Mouse (Mus musculus) heart, embryonic 10.5 days (tissue): ENCODE results near the gene Soga3. TPM values are rescaled to one million over a fixed set of nuclear protein-coding genes. Genes with fewer than 3 reads are reported as not detected.

ENCODE experiments used
- DNase-seq: peaks from one replicate; pipeline ENCODE4 v3.0.0-alpha.2; 2017; ENCODE audit warnings: low spot score
- H3K27ac ChIP-seq: fragments of 300-500 bp; sonication (generic); 2 replicates; pipeline ENCODE4 v1.5.1; 2016; ENCODE audit warnings: mild to moderate bottlenecking
- H3K27me3 ChIP-seq: fragments of 300-500 bp; sonication (generic); 2 replicates; pipeline ENCODE4 v1.6.1; 2016; ENCODE audit warnings: mild to moderate bottlenecking; ENCODE audit not compliant: poor library complexity, insufficient read depth, severe bottlenecking
- H3K36me3 ChIP-seq: fragments of 300-500 bp; sonication (generic); 2 replicates; pipeline ENCODE4 v1.6.1; 2016; ENCODE audit warnings: mild to moderate bottlenecking, moderate library complexity
- H3K4me1 ChIP-seq: fragments of 300-500 bp; sonication (generic); 2 replicates; pipeline ENCODE4 v1.6.1; 2016; ENCODE audit warnings: mild to moderate bottlenecking
- H3K4me3 ChIP-seq: fragments of 300-500 bp; sonication (generic); 2 replicates; pipeline ENCODE4 v1.5.1; 2016; ENCODE audit warnings: mild to moderate bottlenecking, moderate library complexity
- H3K9me3 ChIP-seq: fragments of 300-500 bp; sonication (generic); 2 replicates; pipeline ENCODE4 v1.6.1; 2016; ENCODE audit warnings: mild to moderate bottlenecking, moderate library complexity
- WGBS: fragments of 180-500 bp; shearing (Covaris S2); methylation state at CpG from one replicate; pipeline ENCODE4 v1.1.7; 2016; 5-methylcytosine and 5-hydroxymethylcytosine counted together
- polyA plus RNA-seq: library from polyadenylated mRNA; unstranded; fragments of >200 nt; fragmentation: Nextera tagmentation; extraction: Ambion mirVana; gene quantifications from 2 replicates; pipeline ENCODE4 v1.2.1, GENCODE M21; 2016

The Soga3 gene
- polyA plus RNA-seq, 1 experiment from 2014 or later: 0.82 TPM

DNA sequence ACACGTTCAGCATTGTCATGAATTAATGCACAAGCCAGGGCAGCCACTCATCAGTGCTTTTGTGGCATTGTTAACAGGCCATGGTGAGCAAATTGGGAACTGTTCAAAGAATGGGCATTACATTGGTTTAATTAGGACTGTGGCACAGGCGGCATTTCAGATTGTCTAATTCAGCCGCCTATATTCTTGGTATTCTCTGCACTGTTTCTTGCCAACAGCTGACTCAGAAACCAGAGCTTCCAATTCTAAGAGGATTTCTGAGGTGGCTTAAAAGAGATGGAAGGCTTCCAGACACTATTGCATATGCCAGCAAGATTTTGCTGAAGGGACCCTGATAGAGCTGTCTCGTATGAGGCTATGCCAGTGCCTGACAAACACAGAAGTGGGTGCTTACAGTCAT lies 33.2 kb downstream of the Soga3 start:
- no peaks in the 10 kb centered on the region for H3K27me3 ChIP-seq
- no peaks in the 10 kb centered on the region for H3K36me3 ChIP-seq
- WGBS: 85% methylated on average over 4 of the region's 4 CpGs
- no peak overlapping the region for H3K27ac ChIP-seq
- no peaks in the 10 kb centered on the region for H3K9me3 ChIP-seq
- DNase-seq: no peak
- H3K4me1 ChIP-seq: no peaks in the 10 kb centered on the region
- H3K4me3 ChIP-seq: no peak overlapping the region

DNA sequence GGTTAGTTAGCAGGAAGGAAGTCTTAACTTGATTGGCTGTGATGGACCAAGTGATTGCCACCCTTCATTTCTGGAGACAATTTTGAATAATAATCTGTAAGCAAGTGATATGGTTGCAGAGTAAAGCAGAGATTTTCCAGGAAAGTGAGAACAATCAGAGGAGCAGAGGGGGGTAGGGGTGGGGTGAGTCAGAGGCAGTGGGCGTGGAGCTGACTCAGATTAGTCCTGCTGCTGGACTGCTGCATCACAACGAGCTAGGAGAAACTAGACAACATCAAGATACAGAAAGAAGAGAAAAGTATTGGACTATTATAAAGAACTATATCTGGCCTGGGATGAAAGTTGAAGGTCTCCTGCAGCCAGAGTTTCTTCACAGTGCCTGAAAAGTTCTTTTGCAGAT lies 34.4 kb downstream of the Soga3 start:
- WGBS: 38% methylated on average over 2 of the region's 2 CpGs
- DNase-seq: no peak
- H3K9me3 ChIP-seq: no peaks in the 10 kb centered on the region

DNA sequence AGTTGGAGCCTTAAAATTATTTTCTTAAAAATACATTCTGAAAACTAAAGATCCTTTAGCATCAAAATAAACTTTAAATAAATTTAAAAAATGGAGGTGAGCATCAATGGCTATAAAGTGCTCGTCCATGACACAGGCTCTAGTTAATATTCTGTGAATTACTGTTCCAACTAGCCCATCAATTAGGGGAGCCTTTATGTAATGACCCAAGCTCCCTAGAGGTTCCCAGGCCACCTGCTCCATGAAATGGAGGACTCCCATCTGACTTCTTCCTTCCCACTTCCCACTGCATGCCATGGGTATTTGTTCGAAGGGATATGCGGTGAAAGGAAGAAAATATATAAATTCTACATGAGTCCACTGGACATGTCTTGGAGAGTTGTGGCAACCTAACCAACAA lies 36.6 kb downstream of the Soga3 start:
- Histone ChIP-seq H3K27me3 (no peaks in the 10 kb centered on the region), H3K4me3 (no peak overlapping the region), H3K36me3 (no peaks in the 10 kb centered on the region), H3K9me3 (no peaks in the 10 kb centered on the region), H3K4me1 (no peaks in the 10 kb centered on the region), H3K27ac (no peak overlapping the region)
- WGBS: 84% methylated on average over 3 of the region's 3 CpGs
- DNase-seq: no peak

More for the DNA sequence above, 34.4 kb downstream of the Soga3 start:
- H3K4me1 ChIP-seq: no peaks in the 10 kb centered on the region
- H3K27me3 ChIP-seq: no peaks in the 10 kb centered on the region
- no peaks in the 10 kb centered on the region for H3K36me3 ChIP-seq
- no peak overlapping the region for H3K4me3 ChIP-seq
- H3K27ac ChIP-seq: no peak overlapping the region

DNA sequence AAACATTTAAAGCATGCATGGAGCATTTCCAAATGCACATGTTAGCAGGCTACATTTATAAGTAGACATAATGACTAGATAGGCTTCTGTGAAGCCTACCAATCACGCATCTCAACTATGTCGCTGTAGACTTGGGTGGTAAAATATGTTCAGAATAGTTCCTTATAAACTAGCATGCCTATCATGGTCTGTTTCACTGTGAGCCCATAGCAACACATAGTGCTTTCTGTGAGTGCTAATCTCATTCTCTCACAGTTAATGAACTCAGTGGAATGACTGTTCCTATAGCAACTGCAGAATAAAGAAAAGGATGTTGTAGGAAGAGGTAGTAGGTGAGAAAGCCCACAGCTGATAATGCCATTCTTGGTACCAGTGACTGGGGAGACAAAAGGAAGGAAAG lies 37.4 kb downstream of the Soga3 start:
- Histone ChIP-seq H3K4me1 (no peaks in the 10 kb centered on the region), H3K9me3 (no peaks in the 10 kb centered on the region), H3K36me3 (no peaks in the 10 kb centered on the region), H3K27me3 (no peaks in the 10 kb centered on the region), H3K27ac (no peak overlapping the region), H3K4me3 (no peak overlapping the region)
- DNase-seq: no peak
- WGBS: 85% methylated on average over 2 of the region's 2 CpGs

DNA sequence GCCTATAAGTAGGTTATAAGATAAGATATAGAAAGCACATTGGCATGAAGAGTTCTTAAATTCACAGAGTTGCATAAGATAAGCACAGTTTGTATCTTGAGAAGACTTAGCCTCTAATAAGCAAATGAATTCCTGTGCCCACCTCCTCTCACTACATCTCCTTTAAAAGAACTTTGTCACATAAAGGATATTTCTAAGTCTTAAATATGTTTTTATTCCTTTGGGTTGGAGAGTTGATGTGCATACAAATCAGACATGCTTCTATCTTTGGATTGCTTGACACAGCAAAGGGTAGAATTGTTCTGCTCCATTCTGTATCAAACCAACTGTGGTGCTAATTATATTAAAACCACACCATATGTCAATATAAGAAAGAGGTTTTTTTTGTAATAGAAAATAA lies 50.1 kb downstream of the Soga3 start:
- H3K4me1 ChIP-seq: no peaks in the 10 kb centered on the region
- no peak for DNase-seq
- H3K9me3 ChIP-seq: peaks cover 4% of the 10 kb centered on the region; the same call in 1 of the 2 replicates
- no peaks in the 10 kb centered on the region for H3K27me3 ChIP-seq
- H3K27ac ChIP-seq: no peak overlapping the region
- H3K36me3 ChIP-seq: no peaks in the 10 kb centered on the region
- no peak overlapping the region for H3K4me3 ChIP-seq

DNA sequence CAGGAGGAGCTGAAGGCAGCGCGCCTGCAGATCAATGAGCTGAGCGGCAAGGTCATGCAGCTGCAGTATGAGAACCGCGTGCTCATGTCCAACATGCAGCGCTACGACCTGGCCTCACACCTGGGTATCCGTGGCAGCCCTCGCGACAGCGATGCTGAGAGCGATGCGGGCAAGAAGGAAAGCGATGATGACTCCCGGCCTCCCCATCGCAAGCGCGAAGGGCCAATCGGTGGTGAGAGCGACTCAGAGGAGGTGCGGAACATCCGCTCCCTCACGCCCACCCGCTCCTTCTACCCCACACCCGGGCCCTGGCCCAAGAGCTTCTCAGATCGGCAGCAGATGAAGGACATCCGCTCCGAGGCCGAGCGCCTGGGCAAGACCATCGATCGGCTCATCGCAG lies 53.2 kb downstream of the Soga3 start:
- Histone ChIP-seq H3K27ac (no peak overlapping the region), H3K4me1 (no peaks in the 10 kb centered on the region), H3K9me3 (peaks cover 4% of the 10 kb centered on the region; the same call in 1 of the 2 replicates), H3K36me3 (no peaks in the 10 kb centered on the region), H3K27me3 (no peaks in the 10 kb centered on the region), H3K4me3 (no peak overlapping the region)
- 91% methylated on average over 33 of the region's 33 CpGs for WGBS
- DNase-seq: no peak

DNA sequence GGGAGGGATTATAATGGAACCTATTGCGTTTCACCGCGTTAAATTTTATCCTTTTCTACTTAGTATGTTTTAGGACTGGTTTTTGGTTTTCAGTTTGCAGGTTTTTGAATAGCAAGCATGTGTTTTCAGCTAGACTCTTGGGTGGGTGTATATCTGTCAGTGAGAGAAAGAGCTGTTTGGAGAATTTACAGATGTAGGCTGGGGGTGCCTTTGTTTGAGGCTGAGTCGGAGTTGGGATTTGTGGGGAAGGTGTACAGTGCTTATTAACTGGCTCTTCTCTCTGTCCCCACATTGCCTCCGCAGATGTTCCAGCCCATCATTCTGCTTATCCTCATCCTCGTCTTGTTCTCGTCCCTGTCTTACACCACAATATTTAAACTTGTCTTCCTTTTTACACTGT lies 55.0 kb downstream of the Soga3 start, which contains the start of gene Gm49353:
Gene Gm49353, plus strand, starts transcription at position 313 of the 400 bp plus-strand sequence.
- 87% methylated on average over 7 of the region's 7 CpGs for WGBS
- peaks cover 4% of the 10 kb centered on the region; the same call in 1 of the 2 replicates for H3K9me3 ChIP-seq

DNA sequence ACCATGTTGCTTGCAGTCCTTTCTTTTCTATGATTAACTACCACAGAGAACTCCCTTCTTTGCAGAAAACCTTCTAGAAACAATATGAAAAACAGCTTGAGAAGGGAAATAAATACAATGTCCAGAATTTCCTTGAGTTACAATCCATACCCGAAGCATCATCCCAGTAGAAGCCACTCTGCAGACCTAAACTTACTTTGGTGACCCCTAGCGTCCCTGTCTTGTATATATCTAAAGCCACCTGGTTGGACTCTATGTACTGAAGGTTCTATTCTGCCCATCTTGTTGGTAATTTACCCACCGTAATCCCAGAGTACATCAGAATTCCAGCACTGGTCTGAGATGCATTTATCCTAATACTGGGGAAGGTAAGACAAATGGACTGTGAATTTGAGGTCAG lies 56.2 kb downstream of the Soga3 start:
- WGBS: 67% methylated on average over 3 of the region's 3 CpGs
- DNase-seq: no peak
- H3K4me3 ChIP-seq: no peak overlapping the region
- no peaks in the 10 kb centered on the region for H3K36me3 ChIP-seq
- H3K27ac ChIP-seq: no peak overlapping the region
- H3K4me1 ChIP-seq: no peaks in the 10 kb centered on the region
- peaks cover 4% of the 10 kb centered on the region; the same call in 1 of the 2 replicates for H3K9me3 ChIP-seq
- no peaks in the 10 kb centered on the region for H3K27me3 ChIP-seq

More for the DNA sequence above, 55.0 kb downstream of the Soga3 start, which contains the start of gene Gm49353:
- H3K4me3 ChIP-seq: no peak within 1 kb of the TSS
- H3K27me3 ChIP-seq: no peaks in the 10 kb centered on the region
- no peaks in the 10 kb centered on the region for H3K36me3 ChIP-seq
- no peaks in the 10 kb centered on the region for H3K4me1 ChIP-seq
- DNase-seq: no peak
- H3K27ac ChIP-seq: no peak within 1 kb of the TSS

DNA sequence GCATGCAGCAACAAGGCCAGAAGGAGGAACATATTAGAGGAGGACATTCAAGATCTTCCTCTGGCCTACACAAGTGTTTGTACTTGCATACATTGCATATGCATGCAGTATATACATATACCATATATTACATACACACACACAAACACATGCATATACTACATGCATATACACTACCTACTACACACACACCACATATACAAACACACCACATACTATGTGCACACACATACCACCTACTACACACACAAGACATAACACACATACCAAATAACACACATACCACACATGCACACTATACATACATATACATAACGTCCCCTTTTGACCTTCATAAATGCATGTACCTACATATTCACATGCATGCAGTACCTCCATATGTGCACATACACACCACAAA lies 57.0 kb downstream of the Soga3 start:
- Histone ChIP-seq H3K9me3 (peaks cover 4% of the 10 kb centered on the region; the same call in 1 of the 2 replicates), H3K36me3 (no peaks in the 10 kb centered on the region), H3K27ac (no peak overlapping the region), H3K4me1 (no peaks in the 10 kb centered on the region), H3K4me3 (no peak overlapping the region), H3K27me3 (no peaks in the 10 kb centered on the region)
- 76% methylated on average over 1 of the region's 1 CpGs for WGBS
- DNase-seq: no peak

DNA sequence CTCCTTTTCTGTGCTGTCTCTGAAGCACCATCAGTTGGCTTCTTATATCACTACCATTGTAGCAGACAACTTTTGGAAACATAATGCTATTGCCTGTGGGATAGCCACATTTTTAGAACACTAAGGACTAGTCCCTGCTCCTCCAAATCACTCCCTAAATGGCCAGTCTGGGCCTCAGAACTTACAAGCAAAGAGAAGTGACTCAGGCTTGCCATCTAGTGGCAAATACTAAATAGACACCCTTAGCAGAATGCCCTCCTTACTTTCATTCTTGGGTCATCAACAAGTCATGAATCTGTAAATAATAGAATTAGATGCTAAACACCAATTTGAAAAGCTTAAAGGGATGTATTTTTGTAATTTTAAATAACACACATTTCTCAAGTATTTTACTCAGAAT lies 63.1 kb downstream of the Soga3 start:
- DNase-seq: no peak
- H3K27ac ChIP-seq: no peak overlapping the region
- H3K4me3 ChIP-seq: no peak overlapping the region
- no peaks in the 10 kb centered on the region for H3K4me1 ChIP-seq
- no peaks in the 10 kb centered on the region for H3K9me3 ChIP-seq
- H3K36me3 ChIP-seq: no peaks in the 10 kb centered on the region
- H3K27me3 ChIP-seq: no peaks in the 10 kb centered on the region

DNA sequence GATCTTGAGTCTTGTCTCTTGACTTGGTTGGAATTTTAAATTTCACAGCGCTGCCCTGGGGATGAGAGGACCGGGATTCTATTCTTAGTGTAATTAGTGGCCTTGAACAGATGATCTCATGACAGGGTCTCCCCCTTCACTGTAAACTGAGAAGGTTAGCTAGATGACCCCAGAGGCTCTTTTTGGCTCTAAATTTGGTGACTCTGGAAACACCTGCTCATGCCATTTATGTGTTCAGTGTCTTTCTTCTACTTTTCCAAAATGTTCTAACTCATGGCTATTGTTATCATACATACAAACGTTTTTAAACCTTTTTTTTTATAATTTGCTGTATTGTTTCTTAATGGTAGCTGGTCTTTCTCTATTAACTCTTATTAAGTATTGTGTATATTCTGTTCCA lies 65.1 kb downstream of the Soga3 start:
- Histone ChIP-seq H3K36me3 (no peaks in the 10 kb centered on the region), H3K9me3 (no peaks in the 10 kb centered on the region), H3K4me3 (no peak overlapping the region), H3K4me1 (no peaks in the 10 kb centered on the region), H3K27me3 (no peaks in the 10 kb centered on the region), H3K27ac (no peak overlapping the region)
- no peak for DNase-seq
- 49% methylated on average over 3 of the region's 3 CpGs for whole genome bisulfite sequencing

DNA sequence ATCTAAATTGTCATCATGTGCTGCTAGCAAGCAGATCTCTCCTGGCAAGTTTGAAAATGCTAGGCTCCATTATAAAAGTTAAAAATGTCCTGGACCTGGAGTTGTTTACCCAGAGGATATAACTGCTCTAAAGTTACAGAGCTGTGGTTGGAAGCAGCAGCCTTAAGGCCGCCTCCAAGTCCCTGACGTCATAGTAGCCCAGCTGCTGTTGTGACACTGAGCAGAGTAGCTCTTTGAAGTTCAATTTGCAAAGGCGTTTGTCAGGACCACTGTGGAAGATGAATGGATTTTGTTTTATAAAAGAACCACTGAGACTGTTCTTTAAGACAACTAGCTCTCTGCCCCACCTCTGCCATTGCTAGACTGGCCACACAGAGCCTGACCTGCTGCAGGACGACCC lies 67.8 kb downstream of the Soga3 start, which contains the start of gene 9330159F19Rik:
Gene 9330159F19Rik, plus strand, starts transcription at position 154 of the 400 bp plus-strand sequence.
- H3K9me3 ChIP-seq: no peaks in the 10 kb centered on the region
- no peak for DNase-seq
- 20% methylated on average over 4 of the region's 4 CpGs for WGBS
- H3K27ac ChIP-seq: no peak within 1 kb of the TSS
- H3K27me3 ChIP-seq: no peaks in the 10 kb centered on the region
- H3K4me1 ChIP-seq: no peaks in the 10 kb centered on the region
- H3K4me3 ChIP-seq: no peak within 1 kb of the TSS
- H3K36me3 ChIP-seq: no peaks in the 10 kb centered on the region

DNA sequence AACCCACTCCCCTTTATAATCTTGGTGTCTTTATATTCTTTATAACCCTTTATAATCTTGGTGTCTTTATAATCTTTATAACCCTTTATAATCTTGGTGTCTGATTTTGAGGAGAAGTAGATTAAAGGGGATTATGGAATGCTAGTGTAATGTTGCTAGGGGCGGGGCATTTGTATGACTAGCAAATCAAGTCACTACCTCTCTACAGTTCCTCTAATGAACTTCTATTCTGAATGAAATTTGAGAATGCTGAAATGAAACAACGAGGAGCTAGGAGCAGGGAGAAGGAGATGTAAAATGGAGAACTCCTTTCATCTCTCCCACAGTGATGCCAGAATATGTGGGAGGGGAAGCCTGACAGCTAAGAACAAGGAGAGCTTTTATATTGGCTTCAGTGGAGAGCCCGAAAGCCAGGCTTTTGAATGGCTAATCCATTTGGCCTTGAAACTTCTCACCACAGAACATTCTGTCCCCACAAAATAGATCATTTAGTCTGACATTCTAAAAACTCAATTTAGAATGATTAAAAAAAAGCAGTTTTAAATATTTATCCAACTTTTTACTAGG lies 70.0 kb downstream of the Soga3 start:
- Histone ChIP-seq H3K27me3 (no peaks in the 10 kb centered on the region), H3K4me3 (no peak overlapping the region), H3K9me3 (no peaks in the 10 kb centered on the region), H3K4me1 (no peaks in the 10 kb centered on the region), H3K27ac (no peak overlapping the region), H3K36me3 (no peaks in the 10 kb centered on the region)
- no peak for DNase-seq
- 59% methylated on average over 3 of the region's 3 CpGs for WGBS

DNA sequence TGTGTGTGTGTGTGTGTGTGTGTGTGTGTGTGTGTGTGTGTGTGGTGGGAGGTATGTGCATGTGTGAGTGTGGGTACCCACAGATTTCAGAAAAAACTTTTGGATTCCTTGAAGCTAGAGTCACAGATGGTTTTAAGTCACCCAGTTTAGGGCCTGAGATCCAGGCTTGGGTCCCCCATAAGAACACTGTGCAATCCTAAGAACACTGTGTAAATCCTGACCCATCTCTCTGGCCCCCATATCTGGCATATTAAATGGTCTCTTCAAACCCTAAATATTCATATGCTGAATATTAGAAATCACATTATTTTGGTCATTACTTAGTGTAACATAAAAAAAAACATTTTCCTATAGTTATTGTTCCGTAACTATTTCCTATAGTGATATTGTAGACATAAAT lies 73.3 kb downstream of the Soga3 start:
- Histone ChIP-seq H3K4me3 (no peak overlapping the region), H3K9me3 (no peaks in the 10 kb centered on the region), H3K36me3 (no peaks in the 10 kb centered on the region), H3K27me3 (no peaks in the 10 kb centered on the region), H3K27ac (no peak overlapping the region), H3K4me1 (no peaks in the 10 kb centered on the region)
- no peak for DNase-seq
- WGBS: 90% methylated on average over 1 of the region's 1 CpGs
